Mouse (Mus musculus): ENCODE data around the gene Mipol1. TPM values are rescaled to one million over a fixed set of nuclear protein-coding genes. Genes with fewer than 3 reads are reported as not detected.

Gene Mipol1
- total and polyA plus RNA-seq, 3 experiments, result 1.3 to 4.5 (median 4.1) TPM

DNA sequence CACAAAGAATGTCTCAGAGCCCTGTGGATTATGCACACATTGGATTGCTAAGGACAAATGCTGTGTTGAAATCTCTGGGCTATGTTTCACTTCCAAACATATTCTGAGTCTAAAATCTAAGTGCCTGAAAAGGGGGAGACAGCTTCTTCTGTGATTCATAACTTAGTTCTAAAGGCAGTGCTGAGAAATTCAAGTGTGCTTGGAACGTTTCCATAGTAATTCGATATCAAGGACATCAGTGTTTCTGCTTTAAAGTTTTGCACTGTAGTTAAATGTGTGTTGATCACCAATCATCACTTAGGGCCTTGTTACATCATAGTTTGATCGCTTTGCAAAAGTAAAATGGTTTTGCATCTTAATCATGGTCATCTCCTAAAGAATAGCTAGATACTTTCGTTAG lies 279.5 kb downstream of the Mipol1 start:
- Histone ChIP-seq H3K27ac (no peak overlapping the region), H3K4me3 (no peak overlapping the region), H3K9ac (ENCODE audit: low read depth, low read length) (no peak overlapping the region), H3K79me2 (replicated peaks; ENCODE audit: control insufficient read depth, insufficient read depth, low read length) (no peaks in the 10 kb centered on the region), H3K27me3 (ENCODE audit: control insufficient read depth, insufficient read depth, low read length) (no peaks in the 10 kb centered on the region), H3K4me1 (ENCODE audit: control insufficient read depth, insufficient read depth, low read length) (no peaks in the 10 kb centered on the region), H3K36me3 (ENCODE audit: control insufficient read depth, insufficient read depth, low read length) (no peaks in the 10 kb centered on the region)
- no peak for DNase-seq
- WGBS, result 70% methylated on average over 4 of the region's 4 CpGs
- intact Hi-C loops (cut with DNase I), result no loop called here
- TF ChIP-seq CTCF (IDR thresholded peaks at IDR 0.05) (no peak), POLR2A (IDR thresholded peaks at IDR 0.05; ENCODE audit: insufficient read depth, low read depth, low read length) (no peak), EP300 (IDR thresholded peaks at IDR 0.05; ENCODE audit: insufficient read depth, low read depth, low read length) (no peak)

DNA sequence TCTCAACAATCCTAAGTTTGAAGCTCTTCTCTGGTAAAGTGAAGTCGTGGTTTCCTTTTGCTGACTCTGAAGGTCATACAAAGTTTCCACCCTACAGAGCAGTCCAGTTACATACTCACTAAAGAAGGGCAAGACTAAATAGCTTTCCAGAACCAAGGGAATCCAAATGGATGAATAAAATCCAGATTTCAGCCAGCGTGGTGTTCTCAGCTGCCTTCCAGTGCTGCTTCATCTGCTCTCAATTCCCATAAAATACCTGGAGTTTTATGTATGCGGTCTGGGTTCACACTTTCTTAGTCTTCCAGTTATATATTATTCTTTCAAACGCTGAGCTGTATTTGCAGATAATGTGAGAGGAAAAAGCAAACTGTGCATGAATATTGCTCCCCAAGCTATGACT lies 280.9 kb downstream of the Mipol1 start:
- H3K36me3 ChIP-seq (ENCODE audit: control insufficient read depth, insufficient read depth, low read length), result no peaks in the 10 kb centered on the region
- no peak overlapping the region for H3K9ac ChIP-seq (ENCODE audit: low read depth, low read length)
- H3K27ac ChIP-seq, result no peak overlapping the region
- H3K27me3 ChIP-seq (ENCODE audit: control insufficient read depth, insufficient read depth, low read length), result no peaks in the 10 kb centered on the region
- no peak overlapping the region for H3K4me3 ChIP-seq
- no peaks in the 10 kb centered on the region for H3K4me1 ChIP-seq (ENCODE audit: control insufficient read depth, insufficient read depth, low read length)
- H3K79me2 ChIP-seq (replicated peaks; ENCODE audit: control insufficient read depth, insufficient read depth, low read length), result no peaks in the 10 kb centered on the region
- no peak for DNase-seq
- TF ChIP-seq EP300 (IDR thresholded peaks at IDR 0.05; ENCODE audit: insufficient read depth, low read depth, low read length) (no peak), CTCF (IDR thresholded peaks at IDR 0.05) (no peak), POLR2A (IDR thresholded peaks at IDR 0.05; ENCODE audit: insufficient read depth, low read depth, low read length) (no peak)
- WGBS, result 83% methylated on average over 4 of the region's 4 CpGs
- intact Hi-C loops (cut with DNase I), result no loop called here

DNA sequence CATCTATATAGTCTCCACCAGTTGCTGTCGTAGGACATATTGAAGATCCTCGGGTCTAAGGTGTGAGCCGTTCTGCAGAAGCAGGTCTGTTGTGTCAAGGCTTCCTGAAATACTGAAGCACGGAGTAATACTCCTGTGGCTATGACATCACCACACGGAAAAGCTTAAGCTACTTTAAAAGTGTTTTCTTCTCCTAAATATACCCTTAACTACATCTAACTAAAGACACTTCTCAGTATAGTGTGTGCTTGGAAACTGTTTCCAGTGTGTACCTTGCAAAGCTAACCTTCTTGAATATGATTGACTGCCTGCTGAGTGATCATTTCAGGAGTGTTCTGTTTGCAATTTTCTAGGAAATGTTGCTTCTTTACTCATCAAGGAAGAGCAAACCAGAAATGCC lies 281.3 kb downstream of the Mipol1 start:
- no peak overlapping the region for H3K27ac ChIP-seq
- no peaks in the 10 kb centered on the region for H3K79me2 ChIP-seq (replicated peaks; ENCODE audit: control insufficient read depth, insufficient read depth, low read length)
- intact Hi-C loops (cut with DNase I), result no loop called here
- H3K4me1 ChIP-seq (ENCODE audit: control insufficient read depth, insufficient read depth, low read length), result no peaks in the 10 kb centered on the region
- TF ChIP-seq POLR2A (IDR thresholded peaks at IDR 0.05; ENCODE audit: insufficient read depth, low read depth, low read length) (no peak), EP300 (IDR thresholded peaks at IDR 0.05; ENCODE audit: insufficient read depth, low read depth, low read length) (no peak), CTCF (IDR thresholded peaks at IDR 0.05) (no peak)
- 80% methylated on average over 5 of the region's 5 CpGs for WGBS
- no peak overlapping the region for H3K9ac ChIP-seq (ENCODE audit: low read depth, low read length)
- no peaks in the 10 kb centered on the region for H3K36me3 ChIP-seq (ENCODE audit: control insufficient read depth, insufficient read depth, low read length)
- H3K27me3 ChIP-seq (ENCODE audit: control insufficient read depth, insufficient read depth, low read length), result no peaks in the 10 kb centered on the region
- DNase-seq, result no peak
- no peak overlapping the region for H3K4me3 ChIP-seq

DNA sequence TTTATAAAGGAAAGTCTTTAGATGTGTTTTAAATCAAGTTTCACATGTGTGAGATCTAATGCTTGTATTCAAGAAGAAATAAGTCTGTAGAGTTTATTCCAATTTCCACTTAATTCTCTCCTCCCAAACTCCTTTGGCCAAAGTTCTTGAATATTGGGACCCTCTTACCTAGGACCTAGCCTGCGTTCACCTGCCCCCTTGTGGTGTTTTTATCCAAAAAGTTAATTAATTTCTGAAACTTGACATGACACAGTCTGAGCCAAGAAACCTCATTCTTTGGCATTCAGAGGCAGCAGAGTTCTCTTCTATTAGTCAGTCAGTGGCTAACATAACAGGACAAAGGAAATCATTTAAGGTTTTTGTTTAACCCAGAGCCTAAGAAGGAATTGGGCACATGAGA lies 284.3 kb downstream of the Mipol1 start:
- 55% methylated on average over 1 of the region's 1 CpGs for WGBS
- no peaks in the 10 kb centered on the region for H3K4me1 ChIP-seq (ENCODE audit: control insufficient read depth, insufficient read depth, low read length)
- no peaks in the 10 kb centered on the region for H3K27me3 ChIP-seq (ENCODE audit: control insufficient read depth, insufficient read depth, low read length)
- H3K9ac ChIP-seq (ENCODE audit: low read depth, low read length), result no peak overlapping the region
- H3K27ac ChIP-seq, result no peak overlapping the region
- H3K79me2 ChIP-seq (replicated peaks; ENCODE audit: control insufficient read depth, insufficient read depth, low read length), result no peaks in the 10 kb centered on the region
- TF ChIP-seq EP300 (IDR thresholded peaks at IDR 0.05; ENCODE audit: insufficient read depth, low read depth, low read length) (no peak), CTCF (IDR thresholded peaks at IDR 0.05) (no peak), POLR2A (IDR thresholded peaks at IDR 0.05; ENCODE audit: insufficient read depth, low read depth, low read length) (no peak)
- intact Hi-C loops (cut with DNase I), result no loop called here
- H3K36me3 ChIP-seq (ENCODE audit: control insufficient read depth, insufficient read depth, low read length), result no peaks in the 10 kb centered on the region
- H3K4me3 ChIP-seq, result no peak overlapping the region
- no peak for DNase-seq

DNA sequence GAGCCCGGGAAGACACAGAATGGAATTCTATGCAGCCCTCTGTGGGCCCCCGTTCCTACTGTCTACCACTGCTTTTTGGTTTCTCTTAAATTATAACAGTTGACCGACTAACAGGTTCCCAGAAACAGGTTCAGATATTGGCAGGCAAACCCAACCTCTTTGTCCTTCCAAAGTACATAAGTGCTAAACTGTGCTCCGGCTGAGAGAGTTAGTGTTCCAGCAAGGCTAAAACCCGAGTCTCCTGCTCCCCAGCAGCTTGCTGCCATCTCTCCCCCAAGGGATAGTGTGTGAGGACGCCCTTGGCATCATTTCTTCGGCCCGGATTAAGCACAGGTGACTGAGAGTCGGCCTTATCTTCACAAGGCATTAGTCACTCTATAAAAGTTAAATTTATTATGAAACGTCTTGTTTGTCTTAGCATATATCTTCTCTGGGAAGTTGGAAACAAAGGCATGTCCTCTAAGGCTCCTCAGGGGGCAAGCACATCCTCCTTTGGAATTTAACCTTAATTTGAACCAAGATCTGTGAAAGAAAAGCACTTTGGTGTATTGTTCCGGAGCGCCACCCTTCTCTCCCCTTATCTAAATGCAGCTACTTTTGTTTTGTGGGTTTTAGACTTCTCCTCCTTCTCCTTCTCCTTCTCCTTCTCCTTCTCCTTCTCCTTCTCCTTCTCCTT lies 285.6 kb downstream of the Mipol1 start:
- Histone ChIP-seq H3K4me1 (ENCODE audit: control insufficient read depth, insufficient read depth, low read length) (no peaks in the 10 kb centered on the region), H3K27ac (no peak overlapping the region), H3K36me3 (ENCODE audit: control insufficient read depth, insufficient read depth, low read length) (no peaks in the 10 kb centered on the region), H3K9ac (ENCODE audit: low read depth, low read length) (no peak overlapping the region), H3K79me2 (replicated peaks; ENCODE audit: control insufficient read depth, insufficient read depth, low read length) (no peaks in the 10 kb centered on the region), H3K4me3 (no peak overlapping the region), H3K27me3 (ENCODE audit: control insufficient read depth, insufficient read depth, low read length) (no peaks in the 10 kb centered on the region; the same call in 1 of the 2 replicates)
- TF ChIP-seq POLR2A (IDR thresholded peaks at IDR 0.05; ENCODE audit: insufficient read depth, low read depth, low read length), result no peak
- intact Hi-C loops (cut with DNase I), result no loop called here
- 48% methylated on average over 12 of the region's 12 CpGs for WGBS
- DNase-seq, result no peak

DNA sequence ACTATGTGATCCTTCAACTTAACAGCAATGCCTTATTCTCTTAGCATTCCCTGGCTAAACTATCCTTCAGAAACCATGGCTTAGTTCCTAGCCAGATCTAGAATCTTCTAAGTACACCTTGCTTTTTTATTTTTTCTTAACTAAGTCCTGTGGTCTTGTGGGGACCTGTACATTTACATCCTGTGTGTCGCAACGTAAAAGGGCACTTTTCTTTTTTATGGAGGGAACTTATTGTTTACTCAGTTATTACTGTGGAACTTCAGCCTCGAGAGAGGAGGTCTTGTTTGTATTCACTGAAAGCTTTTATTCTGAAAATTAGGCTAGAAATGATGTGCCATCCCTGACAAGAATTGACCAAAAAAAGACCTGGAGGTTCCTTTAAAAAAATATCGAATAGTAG lies 298.1 kb downstream of the Mipol1 start:
- TF ChIP-seq POLR2A (IDR thresholded peaks at IDR 0.05; ENCODE audit: insufficient read depth, low read depth, low read length) (no peak), EP300 (IDR thresholded peaks at IDR 0.05; ENCODE audit: insufficient read depth, low read depth, low read length) (no peak), CTCF (IDR thresholded peaks at IDR 0.05) (no peak)
- Histone ChIP-seq H3K36me3 (ENCODE audit: control insufficient read depth, insufficient read depth, low read length) (no peaks in the 10 kb centered on the region), H3K27me3 (ENCODE audit: control insufficient read depth, insufficient read depth, low read length) (peaks cover 4% of the 10 kb centered on the region), H3K79me2 (replicated peaks; ENCODE audit: control insufficient read depth, insufficient read depth, low read length) (no peaks in the 10 kb centered on the region), H3K9ac (ENCODE audit: low read depth, low read length) (no peak overlapping the region), H3K4me1 (ENCODE audit: control insufficient read depth, insufficient read depth, low read length) (no peaks in the 10 kb centered on the region), H3K4me3 (no peak overlapping the region), H3K27ac (no peak overlapping the region)
- intact Hi-C loops (cut with DNase I), result no loop called here
- no peak for DNase-seq
- WGBS, result 71% methylated on average over 4 of the region's 4 CpGs

Data from heart, adult 2 months (tissue).